Mouse (Mus musculus) mesoderm, embryonic 11.5 days (tissue): Measurements from ENCODE around the gene Zbtb24.
A peak's percentile ranks its signal among the peaks of the same experiment; 100 is the strongest.

ENCODE experiments used
- DNase-seq: peaks from one replicate; pipeline ENCODE4 v3.0.0-alpha.2; 2012; ENCODE audit warnings: low read depth, low spot score

Zbtb24 gene

DNA sequence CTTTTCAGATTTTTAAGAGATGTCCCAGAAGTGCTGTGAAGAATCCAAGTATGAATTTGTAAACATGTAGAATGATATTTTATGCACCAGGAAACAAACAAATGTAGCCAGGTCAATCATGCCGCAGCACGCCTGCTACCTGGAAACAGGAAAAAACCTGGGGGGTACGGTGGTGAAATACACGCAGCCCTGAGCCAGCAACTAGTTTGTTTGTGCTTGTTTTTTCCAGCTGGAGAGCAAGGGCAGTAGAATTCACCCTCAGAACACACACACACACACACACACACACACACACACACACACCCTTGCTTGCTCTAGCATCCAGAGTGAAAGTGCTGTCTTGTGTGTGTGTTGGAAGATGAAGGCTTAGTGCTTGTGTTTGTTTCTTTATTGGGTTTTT lies 40.9 kb downstream of the Zbtb24 start:
- DNase-seq, result no peak

DNA sequence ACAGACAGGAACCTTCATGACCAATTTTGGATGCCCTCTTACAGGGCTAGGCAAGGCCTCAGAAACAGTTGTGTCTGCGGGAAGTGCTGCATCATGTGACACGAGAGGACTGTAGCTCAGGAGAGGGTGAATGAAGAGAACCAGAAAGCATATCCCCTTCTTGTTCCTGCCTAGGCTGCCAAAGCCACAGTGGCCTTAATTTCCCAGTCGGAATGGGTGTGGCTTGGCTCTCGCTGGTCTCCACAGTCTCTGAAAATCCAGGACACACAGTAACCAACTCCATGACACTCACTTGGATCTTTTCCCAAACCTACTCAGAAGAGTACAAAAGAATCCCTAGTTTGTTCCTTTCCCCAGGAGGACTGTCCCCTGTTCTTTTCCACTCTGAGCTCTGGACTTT lies 50.8 kb downstream of the Zbtb24 start:
- no peak for DNase-seq

DNA sequence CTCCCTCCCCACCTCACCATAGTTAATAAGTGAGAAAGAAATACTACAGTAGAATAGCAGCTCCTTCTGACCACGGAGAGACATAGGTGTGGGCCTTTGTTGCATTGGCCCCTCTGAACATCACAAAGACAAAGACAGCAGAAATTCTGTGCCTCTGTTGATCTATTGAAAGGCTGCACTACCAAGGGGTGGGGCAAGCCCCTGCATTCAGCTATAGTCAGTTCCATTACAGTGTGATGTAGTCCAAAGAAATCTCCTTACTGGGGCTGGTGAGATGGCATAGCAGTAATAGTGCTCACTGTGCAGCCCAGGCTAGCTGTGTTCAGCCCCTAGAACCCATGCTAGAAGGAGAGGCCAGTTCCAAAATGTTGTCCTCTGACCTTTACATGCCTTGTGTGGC lies 54.8 kb downstream of the Zbtb24 start:
- DNase-seq, result no peak

- peak; percentile 83 for DNase-seq
Measured at GRCm38 (mm10) chr10:41505446-41505845, 55.3 kb downstream of the Zbtb24 start.

DNA sequence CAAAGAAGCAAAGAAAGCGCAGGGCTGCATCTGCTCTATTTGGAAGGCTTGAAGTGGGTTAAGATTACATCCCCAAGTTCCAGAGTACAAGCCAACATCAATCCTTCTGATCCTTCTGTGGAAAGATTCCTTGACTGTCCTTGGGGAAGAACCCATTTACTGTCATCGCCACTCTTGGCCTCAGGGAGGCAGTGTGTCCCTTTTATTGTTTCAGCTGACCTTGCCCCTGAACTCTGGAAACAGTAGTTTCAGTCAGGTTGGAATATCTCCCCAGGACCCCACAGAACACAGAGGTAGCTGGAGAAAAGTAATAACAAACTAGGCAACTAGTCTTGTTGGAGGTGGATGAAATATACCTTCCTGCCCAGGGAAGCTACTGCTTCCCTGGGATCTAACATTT lies 59.0 kb downstream of the Zbtb24 start:
- DNase-seq, result peak; percentile 43

DNA sequence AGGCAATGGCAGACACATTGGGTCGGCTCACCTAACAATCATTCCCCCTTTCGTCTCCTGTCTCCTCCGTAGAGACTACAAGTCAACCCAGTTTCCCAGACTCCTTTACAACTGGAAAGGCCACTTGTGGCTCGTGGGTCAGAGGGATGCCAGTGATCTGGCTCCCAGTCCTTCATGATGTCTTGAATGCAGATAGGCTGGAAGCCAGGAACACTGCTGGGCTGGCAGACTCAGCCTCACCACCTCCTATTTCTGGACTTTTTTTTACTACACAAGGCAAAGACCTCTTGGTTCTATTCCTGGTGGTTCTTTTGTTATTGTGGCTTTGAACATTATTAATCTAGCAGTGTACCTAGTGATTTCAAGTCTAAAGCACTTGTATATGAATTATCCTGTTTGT lies 64.1 kb downstream of the Zbtb24 start:
- no peak for DNase-seq

DNA sequence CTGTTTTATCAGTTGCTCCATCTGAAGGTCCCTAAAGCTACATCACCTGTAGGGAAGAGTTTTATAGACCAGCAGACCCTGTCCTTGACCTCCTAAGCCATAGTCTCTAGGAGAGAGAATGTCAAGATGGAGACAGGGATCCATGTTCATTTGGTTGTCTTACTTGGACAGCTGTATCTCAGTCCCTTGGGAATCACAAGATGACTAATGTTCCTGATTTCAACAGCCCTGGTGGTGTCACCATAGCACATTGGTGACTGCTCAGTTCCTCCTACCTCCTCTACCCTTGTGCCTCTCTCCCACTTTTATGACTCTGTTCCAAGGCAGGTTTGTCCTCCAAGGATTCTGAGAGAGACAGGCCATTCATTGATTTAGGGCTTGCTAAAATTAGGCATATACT lies 64.7 kb downstream of the Zbtb24 start:
- DNase-seq, result no peak
